Mouse (Mus musculus) hindbrain, embryonic 15.5 days (tissue): Measurements from ENCODE around the gene Map3k4. TPM values are rescaled to one million over a fixed set of nuclear protein-coding genes. Genes with fewer than 3 reads are reported as not detected.
"Not testable (repeated sequence)": the region's sequence is repeated elsewhere in the genome, so short reads cannot be mapped to it uniquely, and the experiment has no call there.

Experiments used
- ATAC-seq: fragments of 200-750 bp; cut with Nextera tagmentation; 2 replicates; pipeline ENCODE4 v1.8.0; 2017; ENCODE audit warnings: low read depth, moderate number of reproducible peaks, moderate TSS enrichment; ENCODE audit not compliant: low FRiP score
- H3K27ac ChIP-seq: fragments of 300-500 bp; sonication (generic); replicated peaks from 2 replicates; pipeline ENCODE4 v1.5.1; 2015; ENCODE audit warnings: mild to moderate bottlenecking, inconsistent platforms
- H3K27me3 ChIP-seq: fragments of 300-500 bp; sonication (generic); 2 replicates; pipeline ENCODE4 v1.6.1; 2015; ENCODE audit warnings: control low read depth, inconsistent platforms
- H3K36me3 ChIP-seq: fragments of 300-500 bp; sonication (generic); 2 replicates; pipeline ENCODE4 v1.6.1; 2015; ENCODE audit warnings: control low read depth, inconsistent platforms
- H3K4me1 ChIP-seq: fragments of 300-500 bp; sonication (generic); replicated peaks from 2 replicates; pipeline ENCODE4 v1.6.1; 2015; ENCODE audit warnings: control low read depth, inconsistent platforms
- H3K4me2 ChIP-seq: fragments of 300-500 bp; sonication (generic); 2 replicates; pipeline ENCODE4 v1.6.1; 2015; ENCODE audit warnings: moderate library complexity, mild to moderate bottlenecking, inconsistent platforms
- H3K4me3 ChIP-seq: fragments of 300-500 bp; sonication (generic); 2 replicates; pipeline ENCODE4 v1.5.1; 2015; ENCODE audit warnings: mild to moderate bottlenecking, inconsistent platforms
- H3K9ac ChIP-seq: fragments of 300-500 bp; sonication (generic); 2 replicates; pipeline ENCODE4 v1.6.1; 2015; ENCODE audit warnings: inconsistent platforms
- H3K9me3 ChIP-seq: fragments of 300-500 bp; sonication (generic); 2 replicates; pipeline ENCODE4 v1.6.1; 2016; ENCODE audit warnings: control low read depth, inconsistent platforms
- WGBS: fragments of 180-500 bp; shearing (Covaris S2); methylation state at CpG from one replicate; pipeline ENCODE4 v1.1.7; 2015; 5-methylcytosine and 5-hydroxymethylcytosine counted together
- polyA plus RNA-seq: library from polyadenylated mRNA; unstranded; fragments of >200 nt; fragmentation: Nextera tagmentation; extraction: Ambion mirVana; gene quantifications from 2 replicates; pipeline ENCODE4 v1.2.1, GENCODE M21; 2015

The Map3k4 gene
- polyA plus RNA-seq, 1 experiment from 2014 or later = 41.4 TPM

DNA sequence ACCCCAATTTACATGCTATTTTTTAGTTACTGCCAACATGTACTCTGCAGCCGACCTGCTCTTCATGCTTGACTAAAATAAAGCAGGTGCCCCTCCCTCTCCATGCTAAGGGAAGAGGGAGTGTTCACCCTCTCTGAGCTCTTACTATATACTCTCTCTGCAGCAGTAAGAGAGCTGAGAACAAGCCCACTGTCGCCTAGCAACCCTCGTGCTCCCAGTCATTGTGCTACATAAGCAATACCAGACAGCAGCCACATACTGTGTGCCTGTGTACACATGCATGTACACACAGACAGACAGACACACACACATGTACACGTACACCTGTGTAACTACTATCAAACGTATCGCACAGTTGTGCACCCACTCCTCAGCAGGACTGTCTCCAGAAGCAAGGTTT lies 88.4 kb downstream of the Map3k4 start:
- H3K4me2 ChIP-seq = no peak overlapping the region
- no peak overlapping the region for H3K4me3 ChIP-seq
- 0 out of 2 replicates have a peak, but pooled peaks cover 5% of the 10 kb centered on the region for H3K4me1 ChIP-seq
- 70% methylated on average over 6 of the region's 6 CpGs for WGBS
- peak; percentile 73 for ATAC-seq
- peaks cover 62% of the 10 kb centered on the region for H3K36me3 ChIP-seq
- peak overlapping the region; percentile 14; the same call in 1 of the 2 replicates for H3K27ac ChIP-seq
- no peaks in the 10 kb centered on the region for H3K9me3 ChIP-seq
- H3K27me3 ChIP-seq = no peaks in the 10 kb centered on the region
- no peak overlapping the region for H3K9ac ChIP-seq

- 89% methylated on average over 9 of the region's 9 CpGs for WGBS
- H3K27ac ChIP-seq = peak overlapping the region; percentile 14; the same call in 1 of the 2 replicates
- peak; percentile 52; the same call in 1 of the 2 replicates for ATAC-seq
- H3K4me1 ChIP-seq = 0 out of 2 replicates have a peak, but pooled peaks cover 5% of the 10 kb centered on the region
- H3K27me3 ChIP-seq = no peaks in the 10 kb centered on the region
- no peak overlapping the region for H3K4me2 ChIP-seq
- no peaks in the 10 kb centered on the region for H3K9me3 ChIP-seq
- no peak overlapping the region for H3K9ac ChIP-seq
- H3K36me3 ChIP-seq = peaks cover 57% of the 10 kb centered on the region
- H3K4me3 ChIP-seq = no peak overlapping the region
These were observed 88.8 kb downstream of the Map3k4 start for GRCm38 (mm10) chr17:12229756-12230155.

DNA sequence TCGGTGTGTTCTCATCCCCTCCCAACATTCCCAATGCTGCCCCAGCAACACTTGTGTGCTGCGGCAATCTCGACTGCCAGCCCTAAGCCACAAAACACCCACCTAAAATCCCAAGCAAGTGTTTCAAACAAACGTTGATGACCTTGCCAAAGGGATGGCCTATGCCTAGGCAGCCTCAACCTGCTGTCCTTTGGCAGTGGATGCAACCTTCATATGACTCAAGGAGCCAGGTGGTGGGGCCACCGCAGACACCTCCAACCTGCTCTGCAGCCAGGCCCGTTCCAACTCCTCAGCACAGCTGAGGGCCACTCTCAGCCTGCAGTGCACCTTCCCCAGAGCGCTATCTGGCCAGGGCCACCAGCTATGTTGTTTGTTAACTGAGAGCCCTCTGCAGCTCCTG lies 90.1 kb downstream of the Map3k4 start:
- Histone ChIP-seq H3K27me3 (no peaks in the 10 kb centered on the region), H3K4me1 (0 out of 2 replicates have a peak, but pooled peaks cover 5% of the 10 kb centered on the region), H3K9me3 (no peaks in the 10 kb centered on the region), H3K36me3 (peaks cover 49% of the 10 kb centered on the region), H3K27ac (no peak overlapping the region), H3K9ac (no peak overlapping the region), H3K4me2 (no peak overlapping the region), H3K4me3 (no peak overlapping the region)
- 94% methylated on average over 7 of the region's 7 CpGs for WGBS
- no peak for ATAC-seq

GRCm38 (mm10) chr17:12228001-12228400 lies 90.6 kb downstream of the Map3k4 start:
- no peak overlapping the region for H3K4me2 ChIP-seq
- H3K27me3 ChIP-seq = no peaks in the 10 kb centered on the region
- 0 out of 2 replicates have a peak, but pooled peaks cover 5% of the 10 kb centered on the region for H3K4me1 ChIP-seq
- no peak overlapping the region for H3K9ac ChIP-seq
- no peak overlapping the region for H3K4me3 ChIP-seq
- H3K36me3 ChIP-seq = peaks cover 45% of the 10 kb centered on the region
- 89% methylated on average over 10 of the region's 10 CpGs for WGBS
- no peak overlapping the region for H3K27ac ChIP-seq
- ATAC-seq = no peak
- no peaks in the 10 kb centered on the region for H3K9me3 ChIP-seq

DNA sequence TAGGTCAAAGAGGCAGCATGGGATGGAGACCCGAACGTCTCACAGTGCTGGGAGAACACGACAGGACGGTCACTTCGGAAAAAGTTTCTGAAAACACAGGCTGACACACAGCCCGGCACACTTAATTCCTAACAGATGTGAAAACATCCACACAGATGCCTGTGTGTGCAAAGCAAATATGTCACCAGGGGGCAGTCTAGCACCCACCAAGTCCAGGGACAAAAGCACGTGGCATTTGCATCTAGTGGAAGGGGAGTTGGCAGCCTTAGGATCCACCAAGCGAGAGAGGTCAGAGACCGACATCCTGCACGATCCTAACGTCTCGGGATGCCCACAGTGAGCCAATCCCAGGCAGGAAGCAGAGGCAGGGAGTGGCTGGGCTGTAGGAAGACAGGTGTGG lies 92.0 kb downstream of the Map3k4 start:
- no peak overlapping the region for H3K9ac ChIP-seq
- 67% methylated on average over 12 of the region's 12 CpGs for WGBS
- H3K27ac ChIP-seq = no peak overlapping the region
- no peak overlapping the region for H3K4me3 ChIP-seq
- H3K4me1 ChIP-seq = 0 out of 2 replicates have a peak, but pooled peaks cover 5% of the 10 kb centered on the region
- H3K9me3 ChIP-seq = no peaks in the 10 kb centered on the region
- no peaks in the 10 kb centered on the region for H3K27me3 ChIP-seq
- H3K4me2 ChIP-seq = no peak overlapping the region
- H3K36me3 ChIP-seq = peaks cover 35% of the 10 kb centered on the region
- ATAC-seq = no peak

DNA sequence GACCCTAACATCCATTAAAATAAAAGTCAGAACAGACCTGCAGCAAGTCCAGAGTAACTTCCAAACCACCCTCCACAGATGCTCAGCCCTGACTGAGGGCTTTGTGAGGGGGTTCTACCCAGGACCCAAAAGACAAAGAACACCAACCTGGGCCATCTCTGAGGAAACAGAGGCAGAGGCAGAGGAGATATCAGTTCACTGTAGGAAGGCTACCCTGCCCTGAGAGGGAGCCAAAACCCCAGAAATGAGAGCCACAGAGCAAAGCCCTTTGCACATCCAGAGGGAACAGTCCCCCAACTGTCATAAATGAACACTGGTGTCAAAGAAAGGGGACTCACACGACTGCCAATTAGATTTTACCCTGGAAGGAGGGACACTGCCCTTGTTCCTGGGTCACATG lies 93.4 kb downstream of the Map3k4 start:
- no peaks in the 10 kb centered on the region for H3K9me3 ChIP-seq
- peaks cover 30% of the 10 kb centered on the region for H3K36me3 ChIP-seq
- H3K4me2 ChIP-seq = no peak overlapping the region
- 64% methylated on average over 1 of the region's 1 CpGs for WGBS
- no peak overlapping the region for H3K4me3 ChIP-seq
- no peak overlapping the region for H3K9ac ChIP-seq
- H3K27ac ChIP-seq = no peak overlapping the region
- H3K4me1 ChIP-seq = 0 out of 2 replicates have a peak, but pooled peaks cover 1% of the 10 kb centered on the region
- H3K27me3 ChIP-seq = no peaks in the 10 kb centered on the region
- no peak for ATAC-seq

DNA sequence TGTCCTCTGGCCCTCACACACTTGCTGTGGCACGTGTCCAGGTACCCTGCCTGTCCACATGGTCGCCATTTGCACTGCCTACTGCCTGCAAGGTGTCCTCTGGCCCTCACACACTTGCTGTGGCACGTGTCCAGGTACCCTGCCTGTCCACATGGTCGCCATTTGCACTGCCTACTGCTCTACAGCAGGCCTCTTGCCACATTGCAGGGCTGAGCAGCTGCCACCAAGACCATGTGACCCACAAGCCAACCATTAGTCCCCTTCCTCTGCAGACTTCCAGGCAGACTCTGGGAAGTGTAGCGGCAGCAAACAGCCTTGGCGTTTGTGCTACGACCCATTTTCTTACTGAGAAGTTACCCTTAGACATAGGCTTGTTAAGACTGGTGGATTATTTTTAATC lies 94.0 kb downstream of the Map3k4 start:
- not testable (repeated sequence) for H3K9me3 ChIP-seq
- WGBS = 79% methylated on average over 5 of the region's 7 CpGs

DNA sequence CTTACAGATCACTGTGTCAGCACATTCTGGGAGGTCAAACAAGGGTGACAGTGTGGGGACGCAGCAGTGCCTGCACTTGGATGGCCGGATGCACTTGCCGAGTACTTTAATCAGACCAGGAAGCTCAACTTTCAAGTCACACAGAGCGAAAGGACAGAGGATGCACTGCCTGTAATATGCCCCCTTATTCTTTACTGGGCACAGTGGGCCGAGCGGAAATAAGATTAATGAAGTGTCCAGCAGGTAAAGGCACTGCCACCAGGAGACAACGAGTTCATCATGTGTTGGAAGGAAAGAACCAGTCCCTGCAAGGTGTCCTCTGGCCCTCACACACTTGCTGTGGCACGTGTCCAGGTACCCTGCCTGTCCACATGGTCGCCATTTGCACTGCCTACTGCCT lies 94.5 kb downstream of the Map3k4 start:
- H3K27ac ChIP-seq = no peak overlapping the region
- H3K4me3 ChIP-seq = no peak overlapping the region
- no peak overlapping the region for H3K4me2 ChIP-seq
- peak; percentile 45 for ATAC-seq
- no peaks in the 10 kb centered on the region for H3K27me3 ChIP-seq
- H3K36me3 ChIP-seq = peaks cover 31% of the 10 kb centered on the region
- no peak overlapping the region for H3K9ac ChIP-seq
- H3K9me3 ChIP-seq = no peaks in the 10 kb centered on the region
- H3K4me1 ChIP-seq = no peaks in the 10 kb centered on the region
- WGBS = 74% methylated on average over 9 of the region's 9 CpGs

More for the DNA sequence above, 94.0 kb downstream of the Map3k4 start:
- ATAC-seq = peak; percentile 54
- H3K4me1 ChIP-seq, H3K9ac ChIP-seq, H3K27ac ChIP-seq, H3K4me3 ChIP-seq, H3K27me3 ChIP-seq, H3K4me2 ChIP-seq: not testable (repeated sequence)
- peaks cover 32% of the 10 kb centered on the region for H3K36me3 ChIP-seq

DNA sequence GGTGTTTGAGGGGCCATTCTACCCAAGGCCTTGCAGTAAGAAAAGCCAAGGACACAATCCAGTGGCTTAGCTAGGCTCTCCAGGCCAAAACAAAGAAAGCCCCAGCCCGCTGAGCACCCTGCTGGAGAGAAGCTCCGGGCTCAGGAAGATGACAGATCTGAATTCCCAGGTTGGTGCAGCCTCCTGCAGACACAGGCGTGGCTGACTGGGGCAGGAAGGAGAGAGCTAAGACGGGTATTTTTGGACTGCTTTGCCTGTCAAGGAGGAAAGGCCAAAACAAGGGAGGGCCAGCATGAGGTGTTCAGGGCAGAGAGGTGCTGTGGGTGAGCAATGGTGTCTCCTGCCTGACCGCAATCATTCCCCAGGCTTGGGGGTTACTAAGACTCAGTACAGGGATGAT lies 94.9 kb downstream of the Map3k4 start:
- Histone ChIP-seq H3K4me3 (no peak overlapping the region), H3K4me2 (no peak overlapping the region), H3K9ac (no peak overlapping the region), H3K27ac (no peak overlapping the region), H3K9me3 (no peaks in the 10 kb centered on the region), H3K36me3 (peaks cover 29% of the 10 kb centered on the region), H3K4me1 (0 out of 2 replicates have a peak, but pooled peaks cover 1% of the 10 kb centered on the region), H3K27me3 (no peaks in the 10 kb centered on the region)
- WGBS = 41% methylated on average over 5 of the region's 5 CpGs
- peak; percentile 6; the same call in 1 of the 2 replicates for ATAC-seq

DNA sequence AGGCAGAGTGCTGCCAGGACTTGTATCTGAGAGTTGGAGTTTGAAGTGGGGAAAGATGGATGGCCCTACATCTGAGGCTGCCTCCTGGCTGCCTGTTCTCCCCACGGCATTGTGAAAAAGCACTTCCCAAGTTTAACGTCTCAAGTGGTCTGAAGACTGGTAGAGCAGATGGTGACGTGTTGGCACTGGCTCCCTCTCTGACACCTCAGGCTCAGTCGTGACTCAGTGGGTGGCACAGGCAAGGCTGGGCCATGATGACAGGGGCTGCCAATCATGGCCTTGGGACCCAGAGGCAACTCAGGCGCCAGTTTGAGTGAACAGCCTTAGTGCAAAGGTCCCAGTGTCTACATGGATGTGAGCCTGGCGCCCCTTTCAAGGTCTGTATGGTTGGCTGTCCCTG lies 96.7 kb downstream of the Map3k4 start:
- no peak overlapping the region for H3K4me2 ChIP-seq
- no peak overlapping the region for H3K27ac ChIP-seq
- H3K9ac ChIP-seq = no peak overlapping the region
- WGBS = 53% methylated on average over 6 of the region's 6 CpGs
- ATAC-seq = no peak
- H3K4me1 ChIP-seq = 0 out of 2 replicates have a peak, but pooled peaks cover 4% of the 10 kb centered on the region
- peaks cover 31% of the 10 kb centered on the region for H3K36me3 ChIP-seq
- no peaks in the 10 kb centered on the region for H3K9me3 ChIP-seq
- no peaks in the 10 kb centered on the region for H3K27me3 ChIP-seq
- no peak overlapping the region for H3K4me3 ChIP-seq

- H3K36me3 ChIP-seq = peaks cover 37% of the 10 kb centered on the region
- H3K4me1 ChIP-seq = 0 out of 2 replicates have a peak, but pooled peaks cover 4% of the 10 kb centered on the region
- no peaks in the 10 kb centered on the region for H3K27me3 ChIP-seq
- H3K9me3 ChIP-seq = no peaks in the 10 kb centered on the region
- no peak overlapping the region for H3K9ac ChIP-seq
- no peak overlapping the region for H3K4me2 ChIP-seq
- H3K4me3 ChIP-seq = no peak overlapping the region
- ATAC-seq = no peak
- 76% methylated on average over 6 of the region's 6 CpGs for WGBS
- no peak overlapping the region for H3K27ac ChIP-seq
These were observed 102.4 kb downstream of the Map3k4 start for GRCm38 (mm10) chr17:12216224-12216623.

- Histone ChIP-seq H3K27ac (no peak overlapping the region), H3K9me3 (no peaks in the 10 kb centered on the region), H3K36me3 (peaks cover 26% of the 10 kb centered on the region), H3K4me2 (no peak overlapping the region), H3K4me1 (0 out of 2 replicates have a peak, but pooled peaks cover under 1% of the 10 kb centered on the region), H3K4me3 (no peak overlapping the region), H3K27me3 (no peaks in the 10 kb centered on the region), H3K9ac (no peak overlapping the region)
- WGBS = 91% methylated on average over 8 of the region's 8 CpGs
- no peak for ATAC-seq
These were observed 105.2 kb downstream of the Map3k4 start for GRCm38 (mm10) chr17:12213430-12213829.

DNA sequence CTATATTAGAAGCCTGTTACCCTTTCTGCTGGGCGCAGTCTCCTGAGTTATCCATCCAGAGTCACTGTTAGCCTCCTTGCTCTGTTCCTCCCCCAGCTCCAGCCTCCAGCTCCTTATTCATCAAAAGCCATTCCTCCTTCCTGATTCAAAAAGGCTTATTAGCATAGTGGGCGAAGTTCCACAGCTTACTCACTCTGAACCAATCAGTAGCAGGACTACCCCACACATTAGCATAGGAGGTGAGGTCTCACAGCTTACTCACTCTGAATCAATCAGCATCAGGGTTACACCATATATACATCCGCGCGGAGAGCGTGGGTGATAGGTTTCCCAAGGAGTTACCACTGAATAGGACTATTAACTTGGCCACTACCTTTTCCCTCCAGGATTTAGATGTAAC lies 106.3 kb downstream of the Map3k4 start:
- no peak overlapping the region for H3K4me2 ChIP-seq
- no peaks in the 10 kb centered on the region for H3K9me3 ChIP-seq
- WGBS = 81% methylated on average over 6 of the region's 6 CpGs
- H3K36me3 ChIP-seq = peaks cover 19% of the 10 kb centered on the region
- no peak for ATAC-seq
- no peak overlapping the region for H3K4me3 ChIP-seq
- no peaks in the 10 kb centered on the region for H3K27me3 ChIP-seq
- peaks cover 3% of the 10 kb centered on the region for H3K4me1 ChIP-seq
- H3K27ac ChIP-seq = no peak overlapping the region
- H3K9ac ChIP-seq = no peak overlapping the region
